Mouse (Mus musculus) hindbrain, embryonic 12.5 days (tissue): ENCODE measurements around the gene Tcf7l2. TPM values are rescaled to one million over a fixed set of nuclear protein-coding genes. Genes with fewer than 3 reads are reported as not detected.
A peak's percentile ranks its signal among the peaks of the same experiment; 100 is the strongest.

Experiments used
- ATAC-seq: fragments of 200-750 bp; cut with Nextera tagmentation; 2 replicates; pipeline ENCODE4 v1.8.0; 2017; ENCODE audit warnings: moderate TSS enrichment; ENCODE audit not compliant: low FRiP score
- H3K27ac ChIP-seq: fragments of 300-500 bp; sonication (generic); 2 replicates; pipeline ENCODE4 v1.5.1; 2016; ENCODE audit warnings: mild to moderate bottlenecking
- H3K27me3 ChIP-seq: fragments of 300-500 bp; sonication (generic); 2 replicates; pipeline ENCODE4 v1.6.1; 2016; ENCODE audit warnings: mild to moderate bottlenecking
- H3K36me3 ChIP-seq: fragments of 300-500 bp; sonication (generic); 2 replicates; pipeline ENCODE4 v1.6.1; 2016; ENCODE audit warnings: mild to moderate bottlenecking
- H3K4me1 ChIP-seq: fragments of 300-500 bp; sonication (generic); 2 replicates; pipeline ENCODE4 v1.6.1; 2016
- H3K4me2 ChIP-seq: fragments of 300-500 bp; sonication (generic); replicated peaks from 2 replicates; pipeline ENCODE4 v1.6.1; 2016; ENCODE audit warnings: mild to moderate bottlenecking
- H3K4me3 ChIP-seq: fragments of 300-500 bp; sonication (generic); 2 replicates; pipeline ENCODE4 v1.5.1; 2016; ENCODE audit warnings: mild to moderate bottlenecking
- H3K9ac ChIP-seq: fragments of 300-500 bp; sonication (generic); 2 replicates; pipeline ENCODE4 v1.6.1; 2016; ENCODE audit warnings: mild to moderate bottlenecking, moderate library complexity
- H3K9me3 ChIP-seq: fragments of 300-500 bp; sonication (generic); replicated peaks from 2 replicates; pipeline ENCODE4 v1.6.1; 2016; ENCODE audit warnings: mild to moderate bottlenecking
- WGBS: fragments of 180-500 bp; shearing (Covaris S2); methylation state at CpG from one replicate; pipeline ENCODE4 v1.1.7; 2016; 5-methylcytosine and 5-hydroxymethylcytosine counted together
- polyA plus RNA-seq: library from polyadenylated mRNA; unstranded; fragments of >200 nt; fragmentation: Nextera tagmentation; extraction: Ambion mirVana; gene quantifications from 2 replicates; pipeline ENCODE4 v1.2.1, GENCODE M21; 2016

Gene Tcf7l2
- polyA plus RNA-seq, 1 experiment from 2014 or later, result 78.0 TPM

- no peak for ATAC-seq
- H3K4me2 ChIP-seq, result no peak overlapping the region
- H3K27ac ChIP-seq, result no peak overlapping the region
- no peaks in the 10 kb centered on the region for H3K36me3 ChIP-seq
- H3K4me1 ChIP-seq, result peaks cover 16% of the 10 kb centered on the region
- WGBS, result 100% methylated on average over 3 of the region's 3 CpGs
- no peak overlapping the region for H3K9ac ChIP-seq
- H3K4me3 ChIP-seq, result no peak overlapping the region
- H3K27me3 ChIP-seq, result no peaks in the 10 kb centered on the region
- no peaks in the 10 kb centered on the region for H3K9me3 ChIP-seq
Observed at GRCm38 (mm10) chr19:55762187-55762586, 20.6 kb downstream of the Tcf7l2 start.

- Histone ChIP-seq H3K9me3 (no peaks in the 10 kb centered on the region), H3K9ac (no peak overlapping the region), H3K4me1 (peaks cover 32% of the 10 kb centered on the region), H3K4me3 (no peak overlapping the region), H3K27me3 (no peaks in the 10 kb centered on the region), H3K36me3 (no peaks in the 10 kb centered on the region), H3K27ac (no peak overlapping the region), H3K4me2 (no peak overlapping the region)
- WGBS, result 59% methylated on average over 11 of the region's 11 CpGs
- peak; percentile 48 for ATAC-seq
Observed at GRCm38 (mm10) chr19:55765814-55766213, 24.2 kb downstream of the Tcf7l2 start.

- H3K27me3 ChIP-seq, result no peaks in the 10 kb centered on the region
- H3K27ac ChIP-seq, result no peak overlapping the region
- H3K4me3 ChIP-seq, result no peak overlapping the region
- H3K9ac ChIP-seq, result no peak overlapping the region
- H3K4me1 ChIP-seq, result peaks cover 39% of the 10 kb centered on the region
- no peak overlapping the region for H3K4me2 ChIP-seq
- no peaks in the 10 kb centered on the region for H3K36me3 ChIP-seq
- ATAC-seq, result no peak
- no peaks in the 10 kb centered on the region for H3K9me3 ChIP-seq
- WGBS, result 75% methylated on average over 6 of the region's 6 CpGs
Observed at GRCm38 (mm10) chr19:55767104-55767503, 25.5 kb downstream of the Tcf7l2 start.

- Histone ChIP-seq H3K36me3 (no peaks in the 10 kb centered on the region), H3K27me3 (no peaks in the 10 kb centered on the region), H3K27ac (no peak overlapping the region), H3K4me1 (peaks cover 39% of the 10 kb centered on the region), H3K9me3 (no peaks in the 10 kb centered on the region), H3K4me2 (no peak overlapping the region), H3K4me3 (no peak overlapping the region), H3K9ac (no peak overlapping the region)
- 54% methylated on average over 2 of the region's 2 CpGs for WGBS
- no peak for ATAC-seq
Observed at GRCm38 (mm10) chr19:55767579-55767978, 26.0 kb downstream of the Tcf7l2 start.

- Histone ChIP-seq H3K27ac (no peak overlapping the region), H3K27me3 (no peaks in the 10 kb centered on the region), H3K9me3 (no peaks in the 10 kb centered on the region), H3K4me3 (no peak overlapping the region), H3K36me3 (no peaks in the 10 kb centered on the region), H3K9ac (no peak overlapping the region), H3K4me1 (peaks cover 44% of the 10 kb centered on the region), H3K4me2 (no peak overlapping the region)
- ATAC-seq, result no peak
- 58% methylated on average over 11 of the region's 11 CpGs for WGBS
Observed at GRCm38 (mm10) chr19:55768246-55768645, 26.6 kb downstream of the Tcf7l2 start.

GRCm38 (mm10) chr19:55768889-55769288 is 27.3 kb downstream of the Tcf7l2 start:
- Histone ChIP-seq H3K4me1 (peaks cover 44% of the 10 kb centered on the region), H3K27me3 (no peaks in the 10 kb centered on the region), H3K9ac (no peak overlapping the region), H3K4me3 (no peak overlapping the region), H3K4me2 (no peak overlapping the region), H3K9me3 (no peaks in the 10 kb centered on the region), H3K27ac (no peak overlapping the region), H3K36me3 (no peaks in the 10 kb centered on the region)
- WGBS, result 75% methylated on average over 11 of the region's 11 CpGs
- ATAC-seq, result no peak

- H3K36me3 ChIP-seq, result no peaks in the 10 kb centered on the region
- no peak for ATAC-seq
- no peak overlapping the region for H3K4me3 ChIP-seq
- H3K27me3 ChIP-seq, result no peaks in the 10 kb centered on the region
- no peak overlapping the region for H3K9ac ChIP-seq
- no peak overlapping the region for H3K27ac ChIP-seq
- no peak overlapping the region for H3K4me2 ChIP-seq
- 78% methylated on average over 4 of the region's 4 CpGs for WGBS
- H3K4me1 ChIP-seq, result peaks cover 27% of the 10 kb centered on the region
- H3K9me3 ChIP-seq, result no peaks in the 10 kb centered on the region
Observed at GRCm38 (mm10) chr19:55774334-55774733, 32.7 kb downstream of the Tcf7l2 start.

- H3K9me3 ChIP-seq, result no peaks in the 10 kb centered on the region
- no peak overlapping the region for H3K4me2 ChIP-seq
- H3K27me3 ChIP-seq, result no peaks in the 10 kb centered on the region
- H3K4me3 ChIP-seq, result no peak overlapping the region
- H3K9ac ChIP-seq, result no peak overlapping the region
- no peak overlapping the region for H3K27ac ChIP-seq
- no peaks in the 10 kb centered on the region for H3K36me3 ChIP-seq
- no peak for ATAC-seq
- peaks cover 32% of the 10 kb centered on the region for H3K4me1 ChIP-seq
- WGBS, result 82% methylated on average over 7 of the region's 7 CpGs
Observed at GRCm38 (mm10) chr19:55774824-55775223, 33.2 kb downstream of the Tcf7l2 start.

- ATAC-seq, result no peak
- Histone ChIP-seq H3K27me3 (no peaks in the 10 kb centered on the region), H3K36me3 (no peaks in the 10 kb centered on the region), H3K9ac (no peak overlapping the region), H3K4me2 (no peak overlapping the region), H3K4me3 (no peak overlapping the region), H3K4me1 (peaks cover 38% of the 10 kb centered on the region), H3K27ac (no peak overlapping the region), H3K9me3 (no peaks in the 10 kb centered on the region)
- 73% methylated on average over 10 of the region's 10 CpGs for WGBS
Observed at GRCm38 (mm10) chr19:55779871-55780270, 38.3 kb downstream of the Tcf7l2 start.

GRCm38 (mm10) chr19:55781087-55781486 is 39.5 kb downstream of the Tcf7l2 start:
- peaks cover 38% of the 10 kb centered on the region for H3K4me1 ChIP-seq
- H3K9me3 ChIP-seq, result no peaks in the 10 kb centered on the region
- ATAC-seq, result no peak
- H3K27me3 ChIP-seq, result no peaks in the 10 kb centered on the region
- H3K36me3 ChIP-seq, result no peaks in the 10 kb centered on the region
- no peak overlapping the region for H3K4me3 ChIP-seq
- no peak overlapping the region for H3K4me2 ChIP-seq
- H3K9ac ChIP-seq, result no peak overlapping the region
- WGBS, result 73% methylated on average over 10 of the region's 10 CpGs
- no peak overlapping the region for H3K27ac ChIP-seq

GRCm38 (mm10) chr19:55781681-55782080 is 40.1 kb downstream of the Tcf7l2 start:
- no peaks in the 10 kb centered on the region for H3K9me3 ChIP-seq
- no peaks in the 10 kb centered on the region for H3K36me3 ChIP-seq
- H3K4me2 ChIP-seq, result no peak overlapping the region
- peaks cover 38% of the 10 kb centered on the region for H3K4me1 ChIP-seq
- H3K4me3 ChIP-seq, result no peak overlapping the region
- H3K27ac ChIP-seq, result no peak overlapping the region
- no peak for ATAC-seq
- 71% methylated on average over 8 of the region's 8 CpGs for WGBS
- no peak overlapping the region for H3K9ac ChIP-seq
- H3K27me3 ChIP-seq, result no peaks in the 10 kb centered on the region

- ATAC-seq, result no peak
- Histone ChIP-seq H3K27ac (no peak overlapping the region), H3K9me3 (no peaks in the 10 kb centered on the region), H3K4me2 (no peak overlapping the region), H3K4me1 (peaks cover 38% of the 10 kb centered on the region), H3K36me3 (no peaks in the 10 kb centered on the region), H3K27me3 (no peaks in the 10 kb centered on the region), H3K9ac (no peak overlapping the region), H3K4me3 (no peak overlapping the region)
- WGBS, result 91% methylated on average over 21 of the region's 21 CpGs
Observed at GRCm38 (mm10) chr19:55784796-55785418, 43.3 kb downstream of the Tcf7l2 start.

GRCm38 (mm10) chr19:55787420-55787819 is 45.8 kb downstream of the Tcf7l2 start:
- no peak for ATAC-seq
- Histone ChIP-seq H3K4me3 (no peak overlapping the region), H3K9me3 (no peaks in the 10 kb centered on the region), H3K4me2 (no peak overlapping the region), H3K9ac (no peak overlapping the region), H3K27ac (no peak overlapping the region), H3K4me1 (peaks cover 31% of the 10 kb centered on the region), H3K27me3 (no peaks in the 10 kb centered on the region), H3K36me3 (no peaks in the 10 kb centered on the region)
- 84% methylated on average over 13 of the region's 13 CpGs for WGBS
